Mouse (Mus musculus) embryonic facial prominence, embryonic 11.5 days (tissue): ENCODE results near the gene Mlxipl. TPM values are rescaled to one million over a fixed set of nuclear protein-coding genes. Genes with fewer than 3 reads are reported as not detected.
A peak's percentile ranks its signal among the peaks of the same experiment; 100 is the strongest.

Experiments used
- ATAC-seq: fragments of 200-750 bp; cut with Nextera tagmentation; replicated peaks from 2 replicates; pipeline ENCODE4 v1.8.0; 2017; ENCODE audit warnings: low read depth; ENCODE audit not compliant: insufficient number of reproducible peaks, low FRiP score, low TSS enrichment
- DNase-seq: peaks from one replicate; pipeline ENCODE4 v3.0.0-alpha.2; 2015; ENCODE audit warnings: low spot score
- H3K27ac ChIP-seq: fragments of 300-500 bp; sonication (generic); replicated peaks from 2 replicates; pipeline ENCODE4 v1.5.1; 2014; ENCODE audit warnings: mild to moderate bottlenecking, low read depth, low read length, control low read depth
- H3K27me3 ChIP-seq: fragments of 300-500 bp; sonication (generic); 2 replicates; pipeline ENCODE4 v1.6.1; 2014; ENCODE audit warnings: mild to moderate bottlenecking, low read length, moderate library complexity, mixed read lengths; ENCODE audit not compliant: control insufficient read depth, insufficient read depth
- H3K36me3 ChIP-seq: fragments of 300-500 bp; sonication (generic); replicated peaks from 2 replicates; pipeline ENCODE4 v1.6.1; 2014; ENCODE audit warnings: low read depth, mild to moderate bottlenecking, low read length, moderate library complexity, mixed read lengths; ENCODE audit not compliant: control insufficient read depth, insufficient read depth
- H3K4me1 ChIP-seq: fragments of 300-500 bp; sonication (generic); 2 replicates; pipeline ENCODE4 v1.6.1; 2014; ENCODE audit warnings: low read length, mixed read lengths; ENCODE audit not compliant: control insufficient read depth, insufficient read depth
- H3K4me2 ChIP-seq: fragments of 300-500 bp; sonication (generic); 2 replicates; pipeline ENCODE4 v1.6.1; 2014; ENCODE audit warnings: low read depth, mild to moderate bottlenecking, control low read depth, low read length, moderate library complexity
- H3K4me3 ChIP-seq: fragments of 300-500 bp; sonication (generic); 2 replicates; pipeline ENCODE4 v1.5.1; 2014; ENCODE audit warnings: low read depth, low read length, control low read depth
- H3K9ac ChIP-seq: fragments of 300-500 bp; sonication (generic); replicated peaks from 2 replicates; pipeline ENCODE4 v1.6.1; 2014; ENCODE audit warnings: mild to moderate bottlenecking, control low read depth, low read length
- H3K9me3 ChIP-seq: fragments of 300-500 bp; sonication (generic); replicated peaks from 2 replicates; pipeline ENCODE4 v1.6.1; 2016; ENCODE audit warnings: mild to moderate bottlenecking, low read length, inconsistent platforms, mixed read lengths; ENCODE audit not compliant: control insufficient read depth
- WGBS: fragments of 180-500 bp; shearing (Covaris S2); extraction: QIAGEN DNeasy Blood & Tissue Kit; methylation state at CpG from one replicate; pipeline ENCODE4 v1.1.7; 2014; 5-methylcytosine and 5-hydroxymethylcytosine counted together
- polyA plus RNA-seq: library from polyadenylated mRNA; unstranded; fragments of >200 nt; fragmentation: Nextera tagmentation; extraction: Ambion mirVana; gene quantifications from 2 replicates; pipeline ENCODE4 v1.2.1, GENCODE M21; 2014

Gene Mlxipl
- polyA plus RNA-seq, 1 experiment from 2014 or later, result 1.9 TPM

GRCm38 (mm10) chr5:135149053-135149819 lies 59.5 kb downstream of the Mlxipl start, which contains the start of gene Tbl2:
TSS of gene Tbl2 (plus strand) at chr5:135149657.
- Histone ChIP-seq H3K27ac (peak within 1 kb of the TSS; percentile 88), H3K4me2 (peak within 1 kb of the TSS; percentile 53), H3K27me3 (no peaks in the 10 kb centered on the region), H3K9ac (peak within 1 kb of the TSS; percentile 75), H3K36me3 (peaks cover 2% of the 10 kb centered on the region; the same call in 1 of the 2 replicates), H3K4me1 (no peaks in the 10 kb centered on the region; the same call in 1 of the 2 replicates), H3K4me3 (peak within 1 kb of the TSS; percentile 74), H3K9me3 (no peaks in the 10 kb centered on the region)
- peak; percentile 100 for DNase-seq
- ATAC-seq, result peak; percentile 98
- 0% methylated on average over 63 of the region's 63 CpGs for WGBS

GRCm38 (mm10) chr5:135149820-135150178 lies 60.1 kb downstream of the Mlxipl start:
- H3K9ac ChIP-seq, result peak overlapping the region; percentile 75
- peak overlapping the region; percentile 74 for H3K4me3 ChIP-seq
- DNase-seq, result no peak
- 0 out of 2 replicates have a peak overlapping the region, but pooled peaks have one; percentile 20 for H3K27ac ChIP-seq
- no peaks in the 10 kb centered on the region for H3K27me3 ChIP-seq
- WGBS, result 0% methylated on average over 19 of the region's 23 CpGs
- H3K4me2 ChIP-seq, result peak overlapping the region; percentile 53
- H3K4me1 ChIP-seq, result no peaks in the 10 kb centered on the region; the same call in 1 of the 2 replicates
- H3K9me3 ChIP-seq, result no peaks in the 10 kb centered on the region
- ATAC-seq, result peak; percentile 0; the same call in 1 of the 2 replicates
- H3K36me3 ChIP-seq, result peaks cover 4% of the 10 kb centered on the region; the same call in 1 of the 2 replicates

- Histone ChIP-seq H3K9me3 (no peaks in the 10 kb centered on the region), H3K4me1 (no peaks in the 10 kb centered on the region), H3K36me3 (peaks cover 18% of the 10 kb centered on the region), H3K9ac (no peak overlapping the region), H3K27me3 (no peaks in the 10 kb centered on the region), H3K4me2 (no peak overlapping the region), H3K4me3 (no peak overlapping the region), H3K27ac (no peak overlapping the region)
- ATAC-seq (no peak), DNase-seq (no peak)
- 95% methylated on average over 4 of the region's 4 CpGs for WGBS
Measured at GRCm38 (mm10) chr5:135156496-135156895, 66.8 kb downstream of the Mlxipl start.

- Histone ChIP-seq H3K4me2 (no peak overlapping the region), H3K9me3 (no peaks in the 10 kb centered on the region), H3K4me1 (no peaks in the 10 kb centered on the region), H3K27me3 (no peaks in the 10 kb centered on the region), H3K27ac (no peak overlapping the region), H3K36me3 (peaks cover 9% of the 10 kb centered on the region), H3K9ac (no peak overlapping the region), H3K4me3 (no peak overlapping the region)
- no peak for DNase-seq
- WGBS, result 96% methylated on average over 4 of the region's 4 CpGs
- ATAC-seq, result no peak
Measured at GRCm38 (mm10) chr5:135161221-135161620, 71.5 kb downstream of the Mlxipl start.

GRCm38 (mm10) chr5:135161650-135162049 lies 72.0 kb downstream of the Mlxipl start:
- WGBS, result 87% methylated on average over 7 of the region's 7 CpGs
- ATAC-seq, result no peak
- H3K36me3 ChIP-seq, result peaks cover 5% of the 10 kb centered on the region

GRCm38 (mm10) chr5:135162361-135162760 lies 72.7 kb downstream of the Mlxipl start:
- Histone ChIP-seq H3K9me3 (no peaks in the 10 kb centered on the region), H3K27ac (no peak overlapping the region), H3K27me3 (no peaks in the 10 kb centered on the region), H3K9ac (no peak overlapping the region), H3K4me2 (no peak overlapping the region), H3K4me1 (no peaks in the 10 kb centered on the region), H3K4me3 (no peak overlapping the region), H3K36me3 (peaks cover 5% of the 10 kb centered on the region)
- no peak for DNase-seq
- WGBS, result 94% methylated on average over 8 of the region's 8 CpGs
- ATAC-seq, result no peak

More at GRCm38 (mm10) chr5:135161650-135162049, 72.0 kb downstream of the Mlxipl start:
- Histone ChIP-seq H3K27ac (no peak overlapping the region), H3K9me3 (no peaks in the 10 kb centered on the region), H3K4me3 (no peak overlapping the region), H3K4me2 (no peak overlapping the region), H3K4me1 (no peaks in the 10 kb centered on the region), H3K27me3 (no peaks in the 10 kb centered on the region), H3K9ac (no peak overlapping the region)
- no peak for DNase-seq

- no peaks in the 10 kb centered on the region for H3K4me1 ChIP-seq
- no peaks in the 10 kb centered on the region for H3K27me3 ChIP-seq
- DNase-seq, result no peak
- no peak for ATAC-seq
- no peak overlapping the region for H3K27ac ChIP-seq
- peaks cover 5% of the 10 kb centered on the region for H3K36me3 ChIP-seq
- WGBS, result 87% methylated on average over 6 of the region's 6 CpGs
- no peak overlapping the region for H3K4me2 ChIP-seq
- no peak overlapping the region for H3K4me3 ChIP-seq
- no peak overlapping the region for H3K9ac ChIP-seq
- H3K9me3 ChIP-seq, result no peaks in the 10 kb centered on the region
Measured at GRCm38 (mm10) chr5:135162821-135163220, 73.1 kb downstream of the Mlxipl start.

- Histone ChIP-seq H3K9me3 (no peaks in the 10 kb centered on the region), H3K4me1 (no peaks in the 10 kb centered on the region), H3K36me3 (no peaks in the 10 kb centered on the region; the same call in 1 of the 2 replicates), H3K27ac (no peak overlapping the region), H3K4me2 (no peak overlapping the region), H3K27me3 (no peaks in the 10 kb centered on the region), H3K4me3 (no peak overlapping the region), H3K9ac (no peak overlapping the region)
- ATAC-seq (no peak), DNase-seq (no peak)
- WGBS, result 79% methylated on average over 4 of the region's 4 CpGs
Measured at GRCm38 (mm10) chr5:135166909-135167308, 77.2 kb downstream of the Mlxipl start.
